Mouse (Mus musculus): Measurements from ENCODE around the gene Wdr5. TPM values are rescaled to one million over a fixed set of nuclear protein-coding genes. Genes with fewer than 3 reads are reported as not detected.
"Not testable (repeated sequence)": the region's sequence is repeated elsewhere in the genome, so short reads cannot be mapped to it uniquely, and the experiment has no call there.

Gene Wdr5
- polyA plus RNA-seq, 1 experiment from 2014 or later, result 58.3 TPM

DNA sequence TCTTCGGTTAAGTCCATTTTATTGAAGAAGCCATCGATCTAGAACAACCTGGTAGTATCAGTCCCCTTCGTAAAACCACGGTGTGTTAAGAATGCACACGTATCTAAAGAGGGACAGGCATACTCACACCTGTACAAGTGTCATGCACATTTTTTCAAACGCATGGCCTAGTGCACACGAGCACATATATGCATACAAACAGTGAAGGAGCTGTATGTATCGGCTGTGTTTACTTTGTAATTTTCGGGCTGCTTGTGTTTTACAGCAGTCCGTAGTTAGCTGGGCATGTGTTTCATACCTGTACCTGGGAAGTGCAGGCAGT is 25.5 kb downstream of the Wdr5 start:
- Histone ChIP-seq H3K27me3 (replicated peaks; ENCODE audit: control insufficient read depth, insufficient read depth, low read length) (no peaks in the 10 kb centered on the region), H3K4me2 (ENCODE audit: low read length) (peak overlapping the region; percentile 86), H3K4me3 (ENCODE audit: low read depth, low read length) (peak overlapping the region; percentile 46), H3K36me3 (ENCODE audit: control insufficient read depth, insufficient read depth, low read length) (peaks cover 15% of the 10 kb centered on the region), H3K9me3 (ENCODE audit: control insufficient read depth, low read length) (no peaks in the 10 kb centered on the region), H3K27ac (ENCODE audit: low read depth) (peak overlapping the region; percentile 89), H3K9ac (ENCODE audit: low read length) (peak overlapping the region; percentile 67), H3K4me1 (replicated peaks; ENCODE audit: control insufficient read depth, insufficient read depth, low read length) (peaks cover 8% of the 10 kb centered on the region; the same call in 1 of the 2 replicates)
- 23% methylated on average over 10 of the region's 10 CpGs for WGBS
- DNase-seq (ENCODE audit: low spot score) (no peak), ATAC-seq (replicated peaks; ENCODE audit: low FRiP score, low TSS enrichment, low read depth) (peak; percentile 32; the same call in 1 of the 2 replicates)

DNA sequence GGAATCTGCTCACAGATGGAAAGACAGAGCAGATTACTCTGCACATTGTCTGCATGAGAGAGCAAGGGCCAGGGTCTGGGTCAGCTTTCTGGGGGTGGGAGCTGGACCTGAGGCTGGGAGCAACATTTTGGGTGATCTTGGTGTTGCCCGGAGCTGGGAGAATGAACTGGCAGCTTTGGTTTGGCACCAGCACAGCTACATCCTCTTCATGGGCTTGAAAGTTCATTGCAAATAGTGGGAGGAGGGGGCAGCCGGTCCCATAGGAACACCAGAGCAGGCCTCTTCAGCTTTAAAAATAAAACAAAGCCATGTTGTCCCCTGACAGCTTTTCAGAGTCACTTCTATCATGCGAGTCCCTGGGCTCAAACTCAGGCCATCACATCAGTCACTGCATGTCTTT is 26.3 kb downstream of the Wdr5 start:
- no peak overlapping the region for H3K4me3 ChIP-seq (ENCODE audit: low read depth, low read length)
- H3K27me3 ChIP-seq (replicated peaks; ENCODE audit: control insufficient read depth, insufficient read depth, low read length), result no peaks in the 10 kb centered on the region
- H3K4me1 ChIP-seq (replicated peaks; ENCODE audit: control insufficient read depth, insufficient read depth, low read length), result peaks cover 8% of the 10 kb centered on the region; the same call in 1 of the 2 replicates
- 91% methylated on average over 3 of the region's 3 CpGs for WGBS
- peak overlapping the region; percentile 67; the same call in 1 of the 2 replicates for H3K9ac ChIP-seq (ENCODE audit: low read length)
- DNase-seq (ENCODE audit: low spot score) (no peak), ATAC-seq (replicated peaks; ENCODE audit: low FRiP score, low TSS enrichment, low read depth) (no peak)
- no peak overlapping the region for H3K27ac ChIP-seq (ENCODE audit: low read depth)
- H3K9me3 ChIP-seq (ENCODE audit: control insufficient read depth, low read length), result no peaks in the 10 kb centered on the region
- peak overlapping the region; percentile 86 for H3K4me2 ChIP-seq (ENCODE audit: low read length)
- peaks cover 7% of the 10 kb centered on the region; the same call in 1 of the 2 replicates for H3K36me3 ChIP-seq (ENCODE audit: control insufficient read depth, insufficient read depth, low read length)

- no peak overlapping the region for H3K27ac ChIP-seq (ENCODE audit: low read depth)
- DNase-seq (ENCODE audit: low spot score), result no peak
- no peaks in the 10 kb centered on the region for H3K36me3 ChIP-seq (ENCODE audit: control insufficient read depth, insufficient read depth, low read length)
- 83% methylated on average over 6 of the region's 6 CpGs for WGBS
- H3K4me2 ChIP-seq (ENCODE audit: low read length), result no peak overlapping the region
- ATAC-seq (replicated peaks; ENCODE audit: low FRiP score, low TSS enrichment, low read depth), result no peak
- no peak overlapping the region for H3K4me3 ChIP-seq (ENCODE audit: low read depth, low read length)
- no peak overlapping the region for H3K9ac ChIP-seq (ENCODE audit: low read length)
- no peaks in the 10 kb centered on the region for H3K27me3 ChIP-seq (replicated peaks; ENCODE audit: control insufficient read depth, insufficient read depth, low read length)
- H3K9me3 ChIP-seq (ENCODE audit: control insufficient read depth, low read length), result no peaks in the 10 kb centered on the region
- H3K4me1 ChIP-seq (replicated peaks; ENCODE audit: control insufficient read depth, insufficient read depth, low read length), result peaks cover 8% of the 10 kb centered on the region; the same call in 1 of the 2 replicates
Measured at GRCm38 (mm10) chr2:27544613-27545012, 29.7 kb downstream of the Wdr5 start.

- ATAC-seq (replicated peaks; ENCODE audit: low FRiP score, low TSS enrichment, low read depth); H3K9ac ChIP-seq (ENCODE audit: low read length); H3K27ac ChIP-seq (ENCODE audit: low read depth); H3K9me3 ChIP-seq (ENCODE audit: control insufficient read depth, low read length); H3K36me3 ChIP-seq (ENCODE audit: control insufficient read depth, insufficient read depth, low read length); H3K4me1 ChIP-seq (replicated peaks; ENCODE audit: control insufficient read depth, insufficient read depth, low read length); DNase-seq (ENCODE audit: low spot score); H3K27me3 ChIP-seq (replicated peaks; ENCODE audit: control insufficient read depth, insufficient read depth, low read length); H3K4me2 ChIP-seq (ENCODE audit: low read length); H3K4me3 ChIP-seq (ENCODE audit: low read depth, low read length): not testable (repeated sequence)
- WGBS, result 78% methylated on average over 3 of the region's 3 CpGs
Measured at GRCm38 (mm10) chr2:27545517-27545916, 30.6 kb downstream of the Wdr5 start.

DNA sequence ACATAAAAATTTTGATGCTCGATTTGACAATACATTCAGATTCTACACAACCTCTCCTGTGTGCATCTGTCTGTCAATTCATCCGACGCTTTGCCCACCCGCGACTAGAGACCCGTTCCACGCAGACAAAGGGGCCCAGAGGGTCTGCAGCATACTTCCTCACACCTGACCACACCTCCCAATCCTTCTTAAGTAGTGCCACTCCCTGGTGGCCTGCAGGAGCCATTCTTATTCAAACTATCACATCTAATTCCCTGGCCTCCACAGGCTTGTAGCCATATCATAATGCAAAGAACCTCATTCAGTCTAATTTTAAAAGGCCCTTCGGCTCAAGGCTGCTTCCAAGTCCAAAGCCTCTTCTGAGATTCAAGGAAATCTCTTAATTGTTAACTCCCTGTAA is 31.1 kb downstream of the Wdr5 start:
- H3K27ac ChIP-seq (ENCODE audit: low read depth); H3K4me3 ChIP-seq (ENCODE audit: low read depth, low read length); H3K9me3 ChIP-seq (ENCODE audit: control insufficient read depth, low read length); H3K9ac ChIP-seq (ENCODE audit: low read length); H3K4me1 ChIP-seq (replicated peaks; ENCODE audit: control insufficient read depth, insufficient read depth, low read length); H3K27me3 ChIP-seq (replicated peaks; ENCODE audit: control insufficient read depth, insufficient read depth, low read length); H3K4me2 ChIP-seq (ENCODE audit: low read length); H3K36me3 ChIP-seq (ENCODE audit: control insufficient read depth, insufficient read depth, low read length); ATAC-seq (replicated peaks; ENCODE audit: low FRiP score, low TSS enrichment, low read depth); DNase-seq (ENCODE audit: low spot score): not testable (repeated sequence)
- 93% methylated on average over 8 of the region's 8 CpGs for WGBS

DNA sequence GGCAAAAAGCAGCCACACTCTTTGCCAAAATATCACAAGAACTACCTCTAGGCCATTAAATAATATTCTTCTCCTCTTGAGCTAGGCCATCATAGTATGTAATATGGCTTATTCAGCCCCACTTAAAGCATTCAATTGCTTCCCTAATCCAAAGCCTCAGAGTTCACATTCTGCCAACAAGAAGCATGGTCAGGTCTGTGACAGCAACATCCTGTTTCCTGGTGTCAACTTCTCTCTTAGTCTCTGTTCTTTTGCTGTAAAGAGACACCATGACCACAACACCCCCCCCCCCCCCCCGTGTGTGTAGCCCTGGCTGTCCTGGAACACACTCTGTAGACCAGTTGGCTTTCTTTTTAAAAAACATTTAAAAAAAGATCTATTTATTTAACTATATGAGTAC is 32.4 kb downstream of the Wdr5 start:
- H3K27ac ChIP-seq (ENCODE audit: low read depth), result no peak overlapping the region
- no peak for ATAC-seq (replicated peaks; ENCODE audit: low FRiP score, low TSS enrichment, low read depth)
- H3K9ac ChIP-seq (ENCODE audit: low read length), result no peak overlapping the region
- no peak overlapping the region for H3K4me2 ChIP-seq (ENCODE audit: low read length)
- H3K4me3 ChIP-seq (ENCODE audit: low read depth, low read length), result no peak overlapping the region
- DNase-seq (ENCODE audit: low spot score), result no peak
- no peaks in the 10 kb centered on the region for H3K9me3 ChIP-seq (ENCODE audit: control insufficient read depth, low read length)
- WGBS, result 67% methylated on average over 1 of the region's 1 CpGs
- no peaks in the 10 kb centered on the region for H3K36me3 ChIP-seq (ENCODE audit: control insufficient read depth, insufficient read depth, low read length)
- H3K4me1 ChIP-seq (replicated peaks; ENCODE audit: control insufficient read depth, insufficient read depth, low read length), result no peaks in the 10 kb centered on the region
- no peaks in the 10 kb centered on the region for H3K27me3 ChIP-seq (replicated peaks; ENCODE audit: control insufficient read depth, insufficient read depth, low read length)

GRCm38 (mm10) chr2:27547986-27548385 is 33.0 kb downstream of the Wdr5 start:
- no peak overlapping the region for H3K9ac ChIP-seq (ENCODE audit: low read length)
- H3K27ac ChIP-seq (ENCODE audit: low read depth), result no peak overlapping the region
- H3K4me2 ChIP-seq (ENCODE audit: low read length), result no peak overlapping the region
- no peaks in the 10 kb centered on the region for H3K36me3 ChIP-seq (ENCODE audit: control insufficient read depth, insufficient read depth, low read length)
- H3K4me1 ChIP-seq (replicated peaks; ENCODE audit: control insufficient read depth, insufficient read depth, low read length), result peaks cover 3% of the 10 kb centered on the region; the same call in 1 of the 2 replicates
- no peaks in the 10 kb centered on the region for H3K9me3 ChIP-seq (ENCODE audit: control insufficient read depth, low read length)
- ATAC-seq (replicated peaks; ENCODE audit: low FRiP score, low TSS enrichment, low read depth) (no peak), DNase-seq (ENCODE audit: low spot score) (no peak)
- H3K27me3 ChIP-seq (replicated peaks; ENCODE audit: control insufficient read depth, insufficient read depth, low read length), result no peaks in the 10 kb centered on the region
- no peak overlapping the region for H3K4me3 ChIP-seq (ENCODE audit: low read depth, low read length)
- WGBS, result 96% methylated on average over 2 of the region's 2 CpGs

DNA sequence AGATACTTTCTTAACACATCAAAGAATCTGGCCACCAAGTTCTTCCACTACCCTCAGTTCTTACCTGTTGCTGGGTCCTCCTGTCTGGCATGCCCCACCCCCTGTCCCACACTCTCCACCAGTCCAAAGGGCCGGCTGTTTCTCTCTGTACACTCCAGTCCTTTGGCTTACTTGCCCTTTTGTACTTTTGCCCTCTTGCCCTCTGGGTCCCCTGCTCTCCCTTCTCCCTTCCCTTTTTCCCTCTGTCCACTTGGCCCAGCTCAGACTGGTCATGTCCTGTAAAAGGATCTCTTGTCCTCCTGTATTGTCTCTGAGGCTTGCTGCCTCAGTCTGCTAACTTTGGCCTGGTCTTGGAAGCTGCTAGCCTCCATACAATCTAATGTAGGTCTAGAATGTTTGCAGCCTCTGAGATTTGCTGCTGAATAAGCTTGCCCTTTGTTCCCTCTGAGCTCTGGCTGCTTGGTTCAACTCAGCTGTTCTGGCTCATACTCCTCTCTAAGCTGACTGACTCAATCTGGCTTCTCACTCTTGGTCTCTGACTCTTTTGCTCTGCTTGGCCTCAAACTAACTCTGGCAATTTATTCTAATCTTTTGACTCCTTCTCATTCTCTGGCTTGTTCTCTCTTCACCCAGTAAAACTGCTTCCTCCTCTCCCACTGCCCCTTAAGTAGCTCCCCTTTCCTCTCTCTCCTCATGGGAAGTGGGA is 33.9 kb downstream of the Wdr5 start:
- ATAC-seq (replicated peaks; ENCODE audit: low FRiP score, low TSS enrichment, low read depth), result no peak
- 83% methylated on average over 1 of the region's 1 CpGs for WGBS

More for the DNA sequence above, 33.9 kb downstream of the Wdr5 start:
- Histone ChIP-seq H3K9me3 (ENCODE audit: control insufficient read depth, low read length) (no peaks in the 10 kb centered on the region), H3K9ac (ENCODE audit: low read length) (no peak overlapping the region), H3K36me3 (ENCODE audit: control insufficient read depth, insufficient read depth, low read length) (no peaks in the 10 kb centered on the region), H3K27ac (ENCODE audit: low read depth) (no peak overlapping the region), H3K27me3 (replicated peaks; ENCODE audit: control insufficient read depth, insufficient read depth, low read length) (no peaks in the 10 kb centered on the region), H3K4me1 (replicated peaks; ENCODE audit: control insufficient read depth, insufficient read depth, low read length) (peaks cover 8% of the 10 kb centered on the region; the same call in 1 of the 2 replicates), H3K4me2 (ENCODE audit: low read length) (no peak overlapping the region), H3K4me3 (ENCODE audit: low read depth, low read length) (no peak overlapping the region)
- no peak for DNase-seq (ENCODE audit: low spot score)

Measured in intestine, embryonic 14.5 days (tissue).